Mouse (Mus musculus) gastrocnemius, postnatal 10 days (tissue): Measurements from ENCODE around the gene Eif4a2. TPM values are rescaled to one million over a fixed set of nuclear protein-coding genes. Genes with fewer than 3 reads are reported as not detected.

Experiments used
- DNase-seq: peaks from one replicate; pipeline ENCODE4 v3.0.0; 2021; ENCODE audit warnings: mixed read lengths
- total RNA-seq, 2 experiments: library from RNA; stranded (reverse); gene quantifications; 2 replicates each; pipeline ENCODE4 v1.2.3; 2021

Gene Eif4a2
- total RNA-seq, 2 experiments from 2014 or later = 272 to 309 TPM

DNA sequence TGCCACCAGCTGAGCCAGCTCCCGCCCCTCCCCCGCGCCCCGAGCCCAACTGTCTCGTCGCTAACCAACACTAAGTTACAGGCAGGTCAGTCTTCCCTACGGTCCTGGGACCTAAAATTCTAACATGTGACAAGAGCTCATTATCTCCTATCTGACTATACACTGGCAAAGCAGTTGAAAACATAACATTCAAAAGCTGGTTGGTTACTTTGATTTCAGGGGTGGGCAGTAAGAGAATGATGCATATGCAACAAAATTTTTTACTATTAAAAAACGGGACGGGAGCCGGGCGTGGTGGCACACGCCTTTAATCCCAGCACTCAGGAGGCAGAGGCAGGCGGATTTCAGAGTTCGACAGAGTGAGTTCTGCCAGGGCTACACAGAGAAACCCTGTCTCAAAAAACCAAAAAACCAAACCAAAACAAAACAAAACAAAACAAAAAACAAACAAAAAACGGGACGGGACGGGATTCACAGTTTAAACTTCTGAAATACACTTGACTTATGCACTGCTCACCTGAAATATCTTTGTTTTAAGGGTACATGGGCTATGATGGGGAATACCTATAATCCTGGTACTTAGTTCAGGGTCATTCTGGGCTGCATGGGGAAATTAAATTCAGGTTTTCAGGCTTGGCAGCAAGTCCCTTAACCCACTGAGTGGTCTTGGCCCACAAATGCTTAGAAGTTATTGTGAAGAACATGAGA is 4.1 kb upstream of the Eif4a2 start:
- no peak for DNase-seq

GRCm38 (mm10) chr16:23103841-23104240 is 3.4 kb upstream of the Eif4a2 start:
- no peak for DNase-seq

DNA sequence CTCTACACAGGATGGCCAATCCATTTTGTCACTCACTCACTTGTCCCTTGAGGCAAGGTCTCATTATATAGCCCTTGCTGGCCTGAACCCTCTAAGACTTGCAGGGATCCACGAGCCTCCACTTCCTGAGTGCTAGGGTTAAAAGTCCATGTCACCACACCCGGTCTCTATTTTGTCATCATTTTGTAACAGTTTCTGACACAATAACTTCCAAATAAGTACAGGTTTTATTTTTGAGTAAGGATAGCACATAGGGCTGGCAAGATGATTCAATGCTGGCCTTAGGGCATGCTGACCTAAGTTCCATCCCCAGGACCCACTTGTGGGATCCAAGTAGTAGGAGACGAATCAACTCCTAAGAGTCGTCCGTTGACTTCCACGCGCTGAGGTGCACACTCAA is 1.1 kb upstream of the Eif4a2 start:
- DNase-seq = no peak

- peak; percentile 85 for DNase-seq
These were observed 909 bp downstream of the Eif4a2 start for GRCm38 (mm10) chr16:23107946-23108759.

DNA sequence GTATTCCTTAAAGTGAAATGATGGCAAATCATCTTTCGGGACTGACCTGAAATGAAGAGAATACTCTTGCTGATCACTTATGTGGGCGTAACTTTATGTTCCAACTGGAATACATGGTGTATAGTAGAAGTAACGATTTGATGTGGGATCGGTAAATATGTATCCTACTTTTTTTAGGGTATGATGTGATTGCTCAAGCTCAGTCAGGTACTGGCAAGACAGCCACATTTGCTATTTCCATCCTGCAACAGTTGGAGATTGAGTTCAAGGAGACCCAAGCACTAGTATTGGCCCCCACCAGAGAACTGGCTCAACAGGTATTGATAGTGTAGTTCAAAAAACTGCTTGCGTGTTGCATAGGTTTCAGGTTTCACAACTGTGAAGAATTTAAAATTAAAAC is 1.7 kb downstream of the Eif4a2 start:
- DNase-seq = no peak

DNA sequence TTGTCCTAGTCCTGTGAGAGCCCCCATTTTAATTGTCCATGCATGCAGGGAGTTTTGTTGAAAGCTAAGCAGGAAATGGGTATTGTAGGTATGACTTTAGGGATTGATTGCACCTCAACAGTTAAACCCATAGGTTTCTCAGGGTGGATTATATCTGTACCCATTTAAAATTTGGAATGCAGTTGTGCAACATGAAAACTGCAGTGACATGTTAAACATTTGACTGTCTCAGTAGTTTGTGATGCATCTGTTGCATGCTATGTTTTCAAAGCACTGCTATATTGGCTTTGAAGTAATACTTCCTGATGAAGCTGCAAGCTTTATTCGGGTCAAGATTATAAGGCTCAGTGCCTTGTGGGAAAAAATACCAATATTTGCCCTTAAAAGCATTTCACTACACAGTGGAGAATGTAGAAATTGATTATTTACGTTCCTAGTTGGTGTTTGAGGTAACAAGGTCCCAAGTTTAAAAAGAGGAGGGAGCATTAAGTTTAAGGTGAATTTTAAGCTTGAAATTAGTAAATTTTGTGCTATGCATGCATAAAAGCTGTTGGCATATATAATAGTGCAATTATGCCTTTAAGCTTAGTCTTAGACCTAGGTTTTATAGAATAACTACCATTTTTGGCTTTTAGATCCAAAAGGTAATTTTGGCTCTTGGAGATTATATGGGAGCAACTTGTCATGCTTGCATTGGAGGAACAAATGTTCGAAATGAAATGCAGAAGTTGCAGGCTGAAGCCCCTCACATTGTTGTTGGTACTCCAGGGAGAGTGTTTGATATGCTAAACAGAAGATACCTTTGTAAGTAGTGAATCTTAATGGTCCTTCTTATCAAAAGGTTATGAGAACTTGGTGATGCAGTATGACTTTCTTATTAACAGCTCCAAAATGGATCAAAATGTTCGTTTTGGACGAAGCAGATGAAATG is 2.4 kb downstream of the Eif4a2 start:
- DNase-seq = no peak

DNA sequence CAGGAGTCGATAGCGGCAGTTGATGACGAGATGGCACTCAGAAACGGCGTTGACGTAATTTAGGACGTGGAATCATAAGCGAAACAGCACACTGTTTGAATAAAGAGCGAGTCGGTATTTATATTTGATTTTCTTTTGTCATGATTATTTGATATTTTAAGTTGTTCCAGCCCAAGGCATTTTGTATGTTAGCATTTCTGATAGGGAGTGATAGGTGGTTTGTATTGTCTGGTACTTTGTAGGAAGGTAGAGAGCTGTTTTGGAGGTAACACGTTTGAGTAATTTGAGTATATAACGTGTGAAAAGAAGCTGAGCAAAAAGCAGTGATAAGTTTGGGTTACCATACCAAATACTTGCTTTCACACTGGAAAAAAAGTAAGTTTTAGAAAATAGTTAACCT is 5.1 kb downstream of the Eif4a2 start:
- no peak for DNase-seq

GRCm38 (mm10) chr16:23112861-23113435 is 5.7 kb downstream of the Eif4a2 start:
- DNase-seq = no peak

DNA sequence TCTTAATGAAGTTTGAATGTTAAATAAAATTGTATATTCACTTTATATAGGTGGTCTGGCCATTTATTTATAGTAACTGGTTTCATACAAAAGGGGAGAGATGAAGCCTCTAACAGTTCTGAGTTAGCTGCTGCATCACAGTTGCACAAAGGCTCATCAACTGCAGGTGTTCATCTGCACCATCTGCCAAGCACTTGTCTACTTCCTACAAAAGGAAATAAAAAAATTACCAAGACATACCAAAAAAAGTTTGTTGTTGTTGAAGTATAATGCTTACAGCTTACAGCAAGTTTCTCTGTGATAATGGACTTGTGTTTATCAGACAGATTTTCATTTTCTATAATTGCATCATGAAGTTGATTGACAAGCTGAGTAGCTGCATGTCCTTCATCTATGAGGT is 6.7 kb downstream of the Eif4a2 start:
- DNase-seq = no peak

GRCm38 (mm10) chr16:23114339-23115171 is 7.3 kb downstream of the Eif4a2 start:
- no peak for DNase-seq

DNA sequence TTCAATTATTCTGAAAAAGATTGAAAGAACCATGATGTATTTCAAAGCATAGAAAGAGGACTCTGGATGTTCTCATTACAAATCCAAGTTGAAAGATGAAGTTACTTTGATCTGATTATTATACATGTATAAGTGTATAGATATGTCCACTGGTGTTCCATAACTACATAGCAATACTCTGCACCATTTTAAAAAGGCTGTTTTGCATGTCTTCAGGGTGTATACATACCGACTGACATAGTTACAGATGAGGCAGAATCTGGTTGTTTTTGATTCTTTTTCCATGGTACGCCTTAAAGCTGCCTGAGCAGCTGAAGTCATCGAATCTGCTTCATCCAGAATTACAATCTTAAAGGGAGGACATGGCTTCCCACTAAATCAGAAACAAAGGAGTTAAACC is 8.2 kb downstream of the Eif4a2 start:
- DNase-seq = no peak

DNA sequence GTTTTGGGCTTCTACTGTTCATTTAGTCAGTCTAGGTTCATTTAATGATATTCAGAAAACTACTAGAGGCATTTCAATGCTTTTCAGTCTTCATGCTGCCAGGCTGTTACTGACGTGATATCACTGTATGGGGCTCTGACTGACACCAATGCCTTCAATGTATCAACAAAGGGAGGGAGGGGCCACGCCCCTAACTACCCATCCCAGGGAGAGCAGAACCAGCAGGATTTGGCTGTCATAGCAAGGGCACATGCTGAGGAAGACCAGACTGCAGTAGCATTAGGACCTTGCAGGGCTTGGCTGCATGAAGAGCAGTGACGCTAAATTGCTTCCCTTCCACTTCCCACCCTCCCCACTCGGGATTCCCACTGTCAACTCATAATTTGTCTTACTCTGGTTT is 9.9 kb downstream of the Eif4a2 start:
- no peak for DNase-seq

DNA sequence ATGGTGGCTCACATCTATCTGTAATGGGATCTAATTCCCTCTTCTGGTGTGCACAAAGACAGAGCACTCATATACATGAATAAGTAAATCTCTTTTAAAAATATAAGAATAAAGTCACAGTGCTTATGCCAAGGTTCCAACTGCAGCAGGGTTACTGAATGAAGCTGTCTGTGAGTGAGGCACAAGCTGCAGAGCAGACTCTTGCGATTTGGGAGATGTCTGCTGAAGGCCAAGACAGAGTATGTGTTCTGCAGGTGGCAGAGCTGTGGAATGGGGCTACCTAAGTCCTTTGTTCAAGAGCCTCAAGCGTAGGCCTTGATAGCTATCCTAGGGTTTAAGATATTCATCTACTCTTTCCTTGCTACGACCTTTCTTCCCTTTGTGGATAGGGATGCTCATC is 15.2 kb downstream of the Eif4a2 start:
- no peak for DNase-seq

DNA sequence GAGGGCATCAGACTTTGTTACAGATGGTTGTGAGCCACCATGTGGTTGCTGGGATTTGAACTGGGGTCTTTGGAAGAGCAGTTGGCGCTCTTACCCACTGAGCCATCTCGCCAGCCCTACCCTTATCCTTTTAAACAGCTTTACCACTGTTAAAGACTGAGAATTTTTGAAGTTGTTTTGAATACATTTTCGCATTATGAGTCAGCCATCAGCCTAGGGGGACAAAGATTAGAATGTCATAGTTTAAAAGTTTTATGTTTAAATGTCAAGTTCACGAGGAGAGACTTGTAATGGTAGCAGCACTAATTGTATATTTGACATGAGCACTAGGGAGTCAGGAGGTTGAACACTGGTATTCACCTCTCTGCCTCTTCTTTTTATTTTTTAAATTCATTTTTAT is 15.9 kb downstream of the Eif4a2 start:
- no peak for DNase-seq

DNA sequence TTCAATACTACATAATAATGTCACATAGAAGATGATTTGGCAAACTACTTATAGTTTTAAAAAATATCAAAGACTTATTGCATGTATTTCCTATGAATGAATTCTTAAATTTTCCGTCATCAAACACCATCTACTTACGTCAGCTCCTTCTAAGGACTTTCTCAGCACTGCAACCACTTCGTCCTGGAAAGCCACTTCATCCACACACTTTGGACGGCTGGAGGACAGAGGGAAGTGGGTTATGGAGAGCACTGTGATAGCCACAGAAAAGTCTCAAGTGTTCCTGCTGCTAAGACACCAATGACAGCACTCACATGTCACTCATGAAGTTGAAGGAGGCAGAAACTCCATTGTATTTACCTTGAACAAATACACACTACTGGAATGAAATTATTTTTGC is 17.2 kb downstream of the Eif4a2 start:
- no peak for DNase-seq

GRCm38 (mm10) chr16:23127311-23127672 is 20.0 kb downstream of the Eif4a2 start:
- DNase-seq = no peak

DNA sequence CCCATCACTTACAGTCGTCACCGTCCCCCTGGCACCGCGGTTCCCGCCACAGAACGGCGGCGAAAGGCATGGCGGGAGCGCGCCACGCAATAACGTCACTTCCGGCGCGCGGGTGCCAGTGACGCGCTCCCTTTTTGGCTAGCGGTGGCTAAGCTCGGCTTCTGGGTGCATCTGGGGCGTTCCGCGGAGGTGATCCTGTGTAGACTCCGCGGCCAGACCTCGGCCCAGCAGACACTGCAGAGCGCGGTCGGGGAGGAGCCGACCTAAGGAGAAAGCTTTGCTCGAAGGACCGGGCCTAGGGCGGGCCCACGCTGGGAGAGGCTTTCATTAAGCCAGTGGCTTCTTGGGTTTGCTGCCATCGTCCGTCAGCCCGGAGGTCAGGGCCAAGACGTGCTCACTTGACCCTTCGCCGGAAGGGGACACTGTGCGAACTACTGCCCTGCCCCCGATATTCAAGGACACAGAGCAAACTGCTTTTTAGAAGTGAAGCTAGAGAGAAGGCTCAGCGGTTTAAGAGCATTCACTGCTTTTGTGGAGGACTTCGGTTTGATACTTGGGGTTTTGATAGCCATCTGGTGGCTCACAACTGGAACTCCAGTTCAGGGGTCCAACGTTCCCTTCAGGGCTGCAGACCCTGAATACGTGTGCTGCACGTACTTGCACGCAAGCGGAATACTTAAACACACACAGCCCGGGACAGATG is 20.6 kb downstream of the Eif4a2 start, which contains the start of gene Rfc4:
Gene Rfc4, minus strand, starts transcription at position 65 of the 703 bp plus-strand sequence.
- peak; percentile 94 for DNase-seq

DNA sequence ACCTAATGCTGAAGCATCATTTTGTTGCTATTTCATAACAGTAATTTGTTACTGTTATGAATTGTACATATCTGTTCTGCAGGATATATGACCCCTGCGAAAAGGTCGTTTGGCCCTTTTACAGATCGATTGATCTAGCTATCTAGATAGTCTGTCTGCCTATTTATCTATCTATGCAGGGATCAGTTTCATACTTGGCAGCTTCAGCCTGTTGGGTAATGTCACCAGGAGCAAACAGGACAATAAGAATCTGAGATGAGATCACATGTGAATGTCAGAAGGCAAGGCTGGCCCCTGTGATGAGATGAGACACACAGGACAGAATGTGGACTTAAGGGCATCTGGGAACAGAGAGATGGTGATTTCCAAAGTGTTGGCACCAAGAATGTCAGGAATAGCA is 23.1 kb downstream of the Eif4a2 start:
- DNase-seq = no peak

DNA sequence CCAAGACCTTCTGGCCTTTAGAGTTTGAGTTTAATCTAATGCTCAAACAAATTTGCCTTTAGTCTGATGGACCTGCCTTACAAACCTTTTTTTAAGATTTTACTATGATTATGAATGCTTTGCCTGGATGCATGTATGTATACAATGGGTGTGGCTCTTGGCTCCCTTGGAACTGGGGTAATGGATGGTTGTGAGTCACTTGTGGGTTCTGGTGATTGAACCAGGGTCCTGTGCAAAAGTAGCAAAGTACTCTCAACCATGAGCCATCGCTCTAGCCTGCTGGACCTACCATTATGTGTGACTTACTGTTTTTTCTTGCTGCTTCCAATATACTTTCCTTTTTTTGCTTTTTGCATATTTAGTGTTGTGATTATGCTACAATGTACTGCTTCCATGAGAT is 25.1 kb downstream of the Eif4a2 start:
- DNase-seq = no peak

- DNase-seq = no peak
These were observed 28.3 kb downstream of the Eif4a2 start for GRCm38 (mm10) chr16:23135421-23136149.
